Mouse (Mus musculus) forebrain, postnatal 0 days (tissue): ENCODE measurements around the gene Igf1. TPM values are rescaled to one million over a fixed set of nuclear protein-coding genes. Genes with fewer than 3 reads are reported as not detected.

Experiments used
- ATAC-seq: fragments of 200-750 bp; cut with Nextera tagmentation; 2 replicates; pipeline ENCODE4 v1.8.0; 2017; ENCODE audit warnings: mild to moderate bottlenecking, moderate library complexity
- DNase-seq: peaks from one replicate; pipeline ENCODE4 v3.0.0-alpha.2; 2015
- H3K27ac ChIP-seq: fragments of 300-500 bp; sonication (generic); 2 replicates; pipeline ENCODE4 v1.5.1; 2014; ENCODE audit warnings: low read depth, mild to moderate bottlenecking, antibody characterized with exemption, low read length, moderate library complexity, mixed read lengths
- H3K27me3 ChIP-seq: fragments of 300-500 bp; sonication (generic); 2 replicates; pipeline ENCODE4 v1.6.1; 2014; ENCODE audit warnings: mild to moderate bottlenecking, low read length, mixed read lengths; ENCODE audit not compliant: insufficient read depth
- H3K36me3 ChIP-seq: fragments of 300-500 bp; sonication (generic); 2 replicates; pipeline ENCODE4 v1.6.1; 2014; ENCODE audit warnings: mild to moderate bottlenecking, moderate library complexity; ENCODE audit not compliant: insufficient read depth
- H3K4me1 ChIP-seq: fragments of 300-500 bp; sonication (generic); 2 replicates; pipeline ENCODE4 v1.6.1; 2014; ENCODE audit warnings: antibody characterized with exemption; ENCODE audit not compliant: insufficient read depth
- H3K4me2 ChIP-seq: fragments of 300-500 bp; sonication (generic); 2 replicates; pipeline ENCODE4 v1.6.1; 2014; ENCODE audit warnings: low read depth, mild to moderate bottlenecking, moderate library complexity
- H3K4me3 ChIP-seq: fragments of 300-500 bp; sonication (generic); 2 replicates; pipeline ENCODE4 v1.5.1; 2014; ENCODE audit warnings: low read depth, low read length, mixed read lengths
- H3K9ac ChIP-seq: fragments of 300-500 bp; sonication (generic); 2 replicates; pipeline ENCODE4 v1.6.1; 2014; ENCODE audit warnings: mild to moderate bottlenecking
- H3K9me3 ChIP-seq: fragments of 300-500 bp; sonication (generic); 2 replicates; pipeline ENCODE4 v1.6.1; 2016; ENCODE audit warnings: low read length
- CTCF ChIP-seq: sonication (generic); IDR thresholded peaks from 2 replicates; pipeline ENCODE4 v1.5.1; 2016; ENCODE audit warnings: antibody characterized with exemption, control low read depth, low read depth
- WGBS: fragments of 180-500 bp; shearing (Covaris S2); extraction: QIAGEN DNeasy Blood & Tissue Kit; methylation state at CpG from one replicate; pipeline ENCODE4 v1.1.7; 2014; 5-methylcytosine and 5-hydroxymethylcytosine counted together
- polyA plus RNA-seq: library from polyadenylated mRNA; unstranded; fragments of >200 nt; fragmentation: Nextera tagmentation; extraction: Ambion mirVana; gene quantifications from 2 replicates; pipeline ENCODE4 v1.2.1, GENCODE M21; 2015
- total RNA-seq: library from RNA; depleted of rRNA; stranded (reverse); fragments of >200 nt; gene quantifications from 2 replicates; pipeline ENCODE4 v1.2.3, GENCODE M21; 2014

Igf1 gene
- total and polyA plus RNA-seq, 2 experiments from 2014 or later: 8.4 to 11.5 TPM

- Histone ChIP-seq H3K4me1 (no peaks in the 10 kb centered on the region), H3K9me3 (no peaks in the 10 kb centered on the region), H3K9ac (no peak overlapping the region), H3K36me3 (no peaks in the 10 kb centered on the region), H3K4me2 (no peak overlapping the region), H3K4me3 (no peak overlapping the region), H3K27ac (no peak overlapping the region), H3K27me3 (no peaks in the 10 kb centered on the region)
- ATAC-seq (no peak), DNase-seq (no peak)
- TF ChIP-seq CTCF: no peak
- WGBS: 89% methylated on average over 3 of the region's 3 CpGs
These were observed 55.8 kb downstream of the Igf1 start for GRCm38 (mm10) chr10:87913852-87914251.

- Histone ChIP-seq H3K9ac (no peak overlapping the region), H3K36me3 (no peaks in the 10 kb centered on the region), H3K27me3 (no peaks in the 10 kb centered on the region), H3K9me3 (no peaks in the 10 kb centered on the region), H3K4me1 (no peaks in the 10 kb centered on the region), H3K27ac (no peak overlapping the region), H3K4me2 (no peak overlapping the region), H3K4me3 (no peak overlapping the region)
- TF ChIP-seq CTCF: no peak
- DNase-seq: no peak
- 86% methylated on average over 10 of the region's 10 CpGs for WGBS
- ATAC-seq: no peak
These were observed 56.9 kb downstream of the Igf1 start for GRCm38 (mm10) chr10:87914932-87915331.

GRCm38 (mm10) chr10:87915782-87916181, 57.7 kb downstream of the Igf1 start:
- TF ChIP-seq CTCF: no peak
- no peak overlapping the region for H3K4me2 ChIP-seq
- H3K27me3 ChIP-seq: no peaks in the 10 kb centered on the region
- no peak overlapping the region for H3K27ac ChIP-seq
- H3K36me3 ChIP-seq: no peaks in the 10 kb centered on the region
- no peak for ATAC-seq
- H3K9me3 ChIP-seq: no peaks in the 10 kb centered on the region
- no peak for DNase-seq
- WGBS: 96% methylated on average over 3 of the region's 3 CpGs
- no peaks in the 10 kb centered on the region for H3K4me1 ChIP-seq
- no peak overlapping the region for H3K9ac ChIP-seq
- no peak overlapping the region for H3K4me3 ChIP-seq

- no peak for ATAC-seq
- DNase-seq: no peak
- no peak for TF ChIP-seq CTCF
- Histone ChIP-seq H3K9ac (no peak overlapping the region), H3K9me3 (no peaks in the 10 kb centered on the region), H3K27ac (no peak overlapping the region), H3K4me2 (no peak overlapping the region), H3K4me3 (no peak overlapping the region), H3K36me3 (no peaks in the 10 kb centered on the region), H3K4me1 (no peaks in the 10 kb centered on the region), H3K27me3 (no peaks in the 10 kb centered on the region)
- WGBS: 92% methylated on average over 3 of the region's 3 CpGs
These were observed 64.2 kb downstream of the Igf1 start for GRCm38 (mm10) chr10:87922263-87922662.

- no peak for ATAC-seq
- no peaks in the 10 kb centered on the region for H3K36me3 ChIP-seq
- DNase-seq: peak; percentile 7
- H3K4me3 ChIP-seq: no peak overlapping the region
- no peak overlapping the region for H3K4me2 ChIP-seq
- H3K27ac ChIP-seq: no peak overlapping the region
- no peak for TF ChIP-seq CTCF
- H3K4me1 ChIP-seq: no peaks in the 10 kb centered on the region
- no peak overlapping the region for H3K9ac ChIP-seq
- no peaks in the 10 kb centered on the region for H3K27me3 ChIP-seq
- H3K9me3 ChIP-seq: no peaks in the 10 kb centered on the region
- WGBS: 28% methylated on average over 8 of the region's 8 CpGs
These were observed 68.5 kb downstream of the Igf1 start for GRCm38 (mm10) chr10:87926564-87926963.

- no peak overlapping the region for H3K9ac ChIP-seq
- DNase-seq (peak; percentile 78), ATAC-seq (peak; percentile 96)
- H3K27me3 ChIP-seq: no peaks in the 10 kb centered on the region
- no peaks in the 10 kb centered on the region for H3K36me3 ChIP-seq
- 2% methylated on average over 6 of the region's 6 CpGs for WGBS
- H3K4me2 ChIP-seq: no peak overlapping the region
- H3K9me3 ChIP-seq: no peaks in the 10 kb centered on the region
- H3K4me1 ChIP-seq: no peaks in the 10 kb centered on the region
- H3K4me3 ChIP-seq: no peak overlapping the region
- H3K27ac ChIP-seq: no peak overlapping the region
- TF ChIP-seq CTCF: no peak
These were observed 69.1 kb downstream of the Igf1 start for GRCm38 (mm10) chr10:87927131-87927609.

- no peak overlapping the region for H3K27ac ChIP-seq
- WGBS: 49% methylated on average over 4 of the region's 4 CpGs
These were observed 90.1 kb downstream of the Igf1 start for GRCm38 (mm10) chr10:87948192-87948591.

More at GRCm38 (mm10) chr10:87948192-87948591, 90.1 kb downstream of the Igf1 start:
- no peaks in the 10 kb centered on the region for H3K9me3 ChIP-seq
- no peaks in the 10 kb centered on the region for H3K27me3 ChIP-seq
- H3K4me1 ChIP-seq: no peaks in the 10 kb centered on the region
- no peak overlapping the region for H3K9ac ChIP-seq
- TF ChIP-seq CTCF: no peak
- H3K4me2 ChIP-seq: no peak overlapping the region
- ATAC-seq: no peak
- no peak for DNase-seq
- no peak overlapping the region for H3K4me3 ChIP-seq
- no peaks in the 10 kb centered on the region for H3K36me3 ChIP-seq
